Mouse (Mus musculus) liver, embryonic 16.5 days (tissue): ENCODE measurements around the gene Gm28038. TPM values are rescaled to one million over a fixed set of nuclear protein-coding genes. Genes with fewer than 3 reads are reported as not detected.

Experiments
- ATAC-seq: fragments of 200-750 bp; cut with Nextera tagmentation; 2 replicates; pipeline ENCODE4 v1.8.0; 2017; ENCODE audit warnings: low read depth, mild to moderate bottlenecking, moderate number of reproducible peaks, moderate library complexity
- H3K27ac ChIP-seq: fragments of 300-500 bp; sonication (generic); 2 replicates; pipeline ENCODE4 v1.5.1; 2014; ENCODE audit warnings: mild to moderate bottlenecking, low read length
- H3K27me3 ChIP-seq: fragments of 300-500 bp; sonication (generic); 2 replicates; pipeline ENCODE4 v1.6.1; 2014; ENCODE audit warnings: low read depth, low read length, mixed read lengths; ENCODE audit not compliant: control insufficient read depth, insufficient read depth
- H3K36me3 ChIP-seq: fragments of 300-500 bp; sonication (generic); 2 replicates; pipeline ENCODE4 v1.6.1; 2014; ENCODE audit warnings: mild to moderate bottlenecking; ENCODE audit not compliant: control insufficient read depth, insufficient read depth
- H3K4me1 ChIP-seq: fragments of 300-500 bp; sonication (generic); 2 replicates; pipeline ENCODE4 v1.6.1; 2014; ENCODE audit warnings: low read depth, low read length, mixed read lengths; ENCODE audit not compliant: control insufficient read depth
- H3K4me2 ChIP-seq: fragments of 300-500 bp; sonication (generic); 2 replicates; pipeline ENCODE4 v1.6.1; 2014; ENCODE audit warnings: low read depth, low read length, mixed read lengths
- H3K4me3 ChIP-seq: fragments of 300-500 bp; sonication (generic); 2 replicates; pipeline ENCODE4 v1.5.1; 2014; ENCODE audit warnings: low read depth, mild to moderate bottlenecking, low read length
- H3K9ac ChIP-seq: fragments of 300-500 bp; sonication (generic); 2 replicates; pipeline ENCODE4 v1.6.1; 2014; ENCODE audit warnings: low read depth, low read length
- H3K9me3 ChIP-seq: fragments of 300-500 bp; sonication (generic); replicated peaks from 2 replicates; pipeline ENCODE4 v1.6.1; 2016; ENCODE audit warnings: low read length; ENCODE audit not compliant: control insufficient read depth
- WGBS: fragments of 180-500 bp; shearing (Covaris S2); extraction: QIAGEN DNeasy Blood & Tissue Kit; methylation state at CpG from one replicate; pipeline ENCODE4 v1.1.7; 2014; ENCODE audit not compliant: insufficient replicate concordance; 5-methylcytosine and 5-hydroxymethylcytosine counted together
- polyA plus RNA-seq: library from polyadenylated mRNA; unstranded; fragments of >200 nt; fragmentation: Nextera tagmentation; extraction: Ambion mirVana; gene quantifications from 2 replicates; pipeline ENCODE4 v1.2.1, GENCODE M21; 2015

The Gm28038 gene
- polyA plus RNA-seq, 1 experiment from 2014 or later: not detected

GRCm38 (mm10) chr2:30287027-30287373 is 6.2 kb downstream of the Gm28038 start:
- peak overlapping the region; percentile 92 for H3K4me3 ChIP-seq
- H3K9me3 ChIP-seq: no peaks in the 10 kb centered on the region
- peak overlapping the region; percentile 88 for H3K9ac ChIP-seq
- WGBS: under 1% methylated on average over 10 of the region's 10 CpGs
- no peaks in the 10 kb centered on the region for H3K27me3 ChIP-seq
- no peak for ATAC-seq
- H3K4me2 ChIP-seq: peak overlapping the region; percentile 96
- no peaks in the 10 kb centered on the region for H3K36me3 ChIP-seq
- peaks cover 22% of the 10 kb centered on the region for H3K4me1 ChIP-seq
- peak overlapping the region; percentile 56 for H3K27ac ChIP-seq

GRCm38 (mm10) chr2:30299525-30299924 is 18.7 kb downstream of the Gm28038 start:
- Histone ChIP-seq H3K27me3 (no peaks in the 10 kb centered on the region), H3K36me3 (peaks cover 33% of the 10 kb centered on the region), H3K4me2 (no peak overlapping the region), H3K9ac (no peak overlapping the region), H3K27ac (no peak overlapping the region), H3K4me3 (no peak overlapping the region), H3K9me3 (no peaks in the 10 kb centered on the region), H3K4me1 (no peaks in the 10 kb centered on the region)
- no peak for ATAC-seq
- 57% methylated on average over 3 of the region's 3 CpGs for WGBS

GRCm38 (mm10) chr2:30299966-30300365 is 19.1 kb downstream of the Gm28038 start:
- ATAC-seq: no peak
- 76% methylated on average over 5 of the region's 5 CpGs for WGBS

GRCm38 (mm10) chr2:30306087-30306486 is 25.2 kb downstream of the Gm28038 start:
- H3K9ac ChIP-seq: no peak overlapping the region
- no peak overlapping the region for H3K4me2 ChIP-seq
- H3K4me3 ChIP-seq: no peak overlapping the region
- no peak overlapping the region for H3K27ac ChIP-seq
- WGBS: 81% methylated on average over 7 of the region's 7 CpGs
- H3K27me3 ChIP-seq: no peaks in the 10 kb centered on the region
- no peaks in the 10 kb centered on the region for H3K9me3 ChIP-seq
- peaks cover 50% of the 10 kb centered on the region for H3K36me3 ChIP-seq
- no peaks in the 10 kb centered on the region for H3K4me1 ChIP-seq
- no peak for ATAC-seq

More at GRCm38 (mm10) chr2:30299966-30300365, 19.1 kb downstream of the Gm28038 start:
- H3K4me1 ChIP-seq: no peaks in the 10 kb centered on the region
- peaks cover 38% of the 10 kb centered on the region for H3K36me3 ChIP-seq
- H3K9ac ChIP-seq: no peak overlapping the region
- H3K27me3 ChIP-seq: no peaks in the 10 kb centered on the region
- H3K4me3 ChIP-seq: no peak overlapping the region
- H3K27ac ChIP-seq: no peak overlapping the region
- H3K4me2 ChIP-seq: no peak overlapping the region
- no peaks in the 10 kb centered on the region for H3K9me3 ChIP-seq

GRCm38 (mm10) chr2:30309351-30309750 is 28.5 kb downstream of the Gm28038 start:
- Histone ChIP-seq H3K27ac (no peak overlapping the region), H3K36me3 (peaks cover 47% of the 10 kb centered on the region), H3K4me2 (no peak overlapping the region), H3K9me3 (no peaks in the 10 kb centered on the region), H3K4me3 (no peak overlapping the region), H3K27me3 (no peaks in the 10 kb centered on the region), H3K9ac (no peak overlapping the region), H3K4me1 (no peaks in the 10 kb centered on the region)
- peak; percentile 39; the same call in 1 of the 2 replicates for ATAC-seq
- 38% methylated on average over 3 of the region's 3 CpGs for WGBS

- WGBS: 92% methylated on average over 2 of the region's 2 CpGs
- Histone ChIP-seq H3K4me1 (no peaks in the 10 kb centered on the region), H3K27ac (no peak overlapping the region), H3K9ac (no peak overlapping the region), H3K36me3 (peaks cover 43% of the 10 kb centered on the region), H3K4me3 (no peak overlapping the region), H3K4me2 (no peak overlapping the region), H3K27me3 (no peaks in the 10 kb centered on the region), H3K9me3 (no peaks in the 10 kb centered on the region)
- no peak for ATAC-seq
Observed at GRCm38 (mm10) chr2:30311481-30311880, 30.6 kb downstream of the Gm28038 start.

GRCm38 (mm10) chr2:30316136-30316535 is 35.3 kb downstream of the Gm28038 start:
- H3K27ac ChIP-seq: no peak overlapping the region
- peaks cover 33% of the 10 kb centered on the region for H3K36me3 ChIP-seq
- H3K27me3 ChIP-seq: no peaks in the 10 kb centered on the region
- H3K4me3 ChIP-seq: no peak overlapping the region
- WGBS: 86% methylated on average over 4 of the region's 4 CpGs
- no peak for ATAC-seq
- no peaks in the 10 kb centered on the region for H3K4me1 ChIP-seq
- H3K9ac ChIP-seq: no peak overlapping the region
- no peak overlapping the region for H3K4me2 ChIP-seq
- H3K9me3 ChIP-seq: no peaks in the 10 kb centered on the region

GRCm38 (mm10) chr2:30316955-30317354 is 36.1 kb downstream of the Gm28038 start:
- peaks cover 37% of the 10 kb centered on the region for H3K36me3 ChIP-seq
- H3K4me3 ChIP-seq: no peak overlapping the region
- H3K9ac ChIP-seq: no peak overlapping the region
- H3K4me1 ChIP-seq: no peaks in the 10 kb centered on the region
- H3K4me2 ChIP-seq: no peak overlapping the region
- no peaks in the 10 kb centered on the region for H3K9me3 ChIP-seq
- H3K27ac ChIP-seq: no peak overlapping the region
- WGBS: 85% methylated on average over 5 of the region's 5 CpGs
- H3K27me3 ChIP-seq: no peaks in the 10 kb centered on the region
- ATAC-seq: no peak

- Histone ChIP-seq H3K9ac (no peak overlapping the region), H3K27me3 (no peaks in the 10 kb centered on the region), H3K4me2 (no peak overlapping the region), H3K9me3 (no peaks in the 10 kb centered on the region), H3K4me1 (no peaks in the 10 kb centered on the region), H3K36me3 (peaks cover 36% of the 10 kb centered on the region), H3K4me3 (no peak overlapping the region), H3K27ac (peak overlapping the region; percentile 62)
- WGBS: 61% methylated on average over 4 of the region's 4 CpGs
- peak; percentile 81 for ATAC-seq
Observed at GRCm38 (mm10) chr2:30319260-30319659, 38.4 kb downstream of the Gm28038 start.
